Mouse (Mus musculus): Measurements from ENCODE around the gene Hnrnpu. TPM values are rescaled to one million over a fixed set of nuclear protein-coding genes. Genes with fewer than 3 reads are reported as not detected.

Hnrnpu gene
- total RNA-seq (2018; cell fraction: chromatin; rRNA removed) = 1,000 to 10,000 TPM in 7 of 26 experiments, 100 to 1,000 TPM in 19; 385 to 1,117 (median 874) TPM
- 100 to 1,000 TPM; 206 to 314 (median 259) TPM for total RNA-seq (2018; cell fraction: cytosol; rRNA removed)
- total RNA-seq (2018; cell fraction: nucleus; rRNA removed) = 100 to 1,000 TPM; 322 to 777 (median 453) TPM
- polyA plus RNA-seq (2018) = 232 to 437 TPM (median 252 TPM) in 3 replicates

DNA sequence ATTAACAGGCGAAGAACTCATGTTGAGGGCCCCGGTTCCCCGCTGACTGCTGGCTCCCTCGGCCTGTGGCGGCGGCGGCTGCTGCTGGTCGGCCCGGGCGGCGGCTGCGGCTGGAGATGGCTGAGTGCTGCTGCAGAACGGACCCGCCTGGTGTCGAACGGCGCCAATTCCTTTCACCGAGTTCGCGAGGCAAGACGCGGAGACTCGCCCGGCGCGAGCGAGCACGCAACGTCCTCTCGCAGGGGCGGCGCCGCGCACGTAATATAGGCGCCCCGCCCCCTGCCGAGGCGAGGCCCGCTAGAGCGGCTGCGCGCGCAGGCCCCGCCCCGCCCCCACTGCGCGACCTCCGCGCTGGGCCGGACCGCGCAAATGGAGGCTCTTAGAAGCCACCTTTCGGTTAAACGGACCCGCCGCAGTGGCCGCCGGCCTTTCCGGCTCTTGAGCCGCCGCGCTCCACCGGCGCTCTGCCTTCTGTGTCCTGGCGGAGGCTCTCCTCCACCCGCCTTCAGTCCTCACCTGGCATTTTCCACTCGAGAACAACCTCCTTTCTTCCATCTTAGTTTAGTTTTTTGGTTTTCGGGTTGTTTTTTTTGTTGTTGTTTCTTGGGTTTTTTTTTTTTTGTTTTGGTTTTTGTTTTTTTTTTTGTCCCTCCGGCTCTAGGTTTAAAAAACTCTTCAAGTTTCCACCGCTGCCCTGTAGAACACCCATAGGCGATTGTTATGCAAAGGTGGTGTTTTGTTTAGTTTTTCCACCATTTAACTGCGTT is at the start of gene Hnrnpu:
Hnrnpu (minus strand) TSS at position 247 of the 767 bp plus-strand sequence.
- peaks cover 3% of the 10 kb centered on the region for H3K36me3 ChIP-seq (ENCODE audit: inconsistent target)
- peaks cover 35% of the 10 kb centered on the region for H3K79me2 ChIP-seq (ENCODE audit: inconsistent target)
- under 1% methylated on average over 73 of the region's 73 CpGs for WGBS (ENCODE audit: missing documents)
- peak within 1 kb of the TSS; percentile 50 for H3K4me3 ChIP-seq (ENCODE audit: inconsistent target)
- H3K27ac ChIP-seq = peak within 1 kb of the TSS; percentile 86

DNA sequence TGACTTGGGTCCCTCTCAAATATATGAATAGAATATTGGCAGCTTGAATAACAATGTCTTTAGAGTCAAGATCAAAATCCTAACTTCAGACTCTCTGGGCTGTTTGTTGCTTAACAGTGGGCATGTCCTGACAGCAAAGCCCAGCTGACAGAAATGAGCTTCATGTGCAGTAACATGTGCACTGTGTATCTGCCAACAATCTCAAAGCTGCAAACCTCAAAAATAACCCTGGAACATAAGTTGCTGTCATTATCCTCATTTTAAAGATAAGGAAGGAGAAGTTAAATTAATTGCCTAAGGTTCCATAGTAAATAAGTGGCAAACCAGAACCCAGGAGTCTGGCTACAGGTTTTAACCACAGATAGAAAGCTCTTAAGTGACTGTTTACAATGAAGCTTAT is 44.6 kb upstream of the Hnrnpu start:
- no peak overlapping the region for H3K4me3 ChIP-seq (ENCODE audit: inconsistent target)
- H3K79me2 ChIP-seq (ENCODE audit: inconsistent target) = no peaks in the 10 kb centered on the region
- H3K36me3 ChIP-seq (ENCODE audit: inconsistent target) = no peaks in the 10 kb centered on the region
- H3K27ac ChIP-seq = no peak overlapping the region

DNA sequence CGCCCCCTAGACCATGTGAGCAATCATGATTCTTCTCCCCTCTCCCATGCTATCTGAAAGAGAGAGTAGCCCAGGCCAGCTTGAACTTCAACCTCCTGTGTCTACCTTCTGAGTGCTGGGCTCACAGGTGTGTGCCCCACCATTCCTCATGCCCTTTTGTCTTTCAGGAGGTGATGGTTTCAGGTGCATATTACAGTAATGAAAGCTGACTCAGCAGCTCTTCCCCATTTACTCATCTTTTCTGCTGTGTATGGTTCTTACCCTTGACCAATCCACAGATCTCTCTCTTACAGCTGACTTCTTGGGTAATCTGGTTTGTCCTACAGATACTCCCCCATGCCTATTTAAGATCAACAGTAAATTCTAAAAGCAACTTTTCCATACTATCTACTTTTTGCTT is 41.6 kb upstream of the Hnrnpu start:
- no peaks in the 10 kb centered on the region for H3K36me3 ChIP-seq (ENCODE audit: inconsistent target)
- 100% methylated on average over 1 of the region's 1 CpGs for WGBS (ENCODE audit: missing documents)
- H3K79me2 ChIP-seq (ENCODE audit: inconsistent target) = no peaks in the 10 kb centered on the region
- no peak overlapping the region for H3K4me3 ChIP-seq (ENCODE audit: inconsistent target)
- no peak overlapping the region for H3K27ac ChIP-seq

DNA sequence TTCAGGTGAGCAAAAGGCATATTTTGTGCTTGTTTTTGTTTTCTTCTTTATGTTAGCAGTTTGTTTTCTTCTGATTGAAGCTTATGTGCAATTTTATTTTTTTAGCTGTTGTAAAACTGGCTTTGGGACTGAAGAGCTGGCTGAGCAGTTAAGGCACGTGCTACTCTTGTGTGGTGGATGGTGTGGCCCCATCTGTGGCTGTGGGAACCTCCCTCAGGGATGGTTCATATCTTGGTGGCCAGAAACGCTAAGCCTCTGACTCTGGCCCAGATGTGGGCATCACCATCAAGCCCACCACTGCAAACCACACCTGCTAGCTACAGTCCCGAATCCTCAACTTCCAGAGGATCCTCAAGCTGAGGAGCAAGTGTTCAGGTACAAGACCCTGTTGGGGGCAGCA is 40.5 kb upstream of the Hnrnpu start:
- Histone ChIP-seq H3K79me2 (ENCODE audit: inconsistent target) (no peaks in the 10 kb centered on the region), H3K36me3 (ENCODE audit: inconsistent target) (no peaks in the 10 kb centered on the region), H3K4me3 (ENCODE audit: inconsistent target) (no peak overlapping the region), H3K27ac (no peak overlapping the region)
- WGBS (ENCODE audit: missing documents) = 94% methylated on average over 3 of the region's 3 CpGs

DNA sequence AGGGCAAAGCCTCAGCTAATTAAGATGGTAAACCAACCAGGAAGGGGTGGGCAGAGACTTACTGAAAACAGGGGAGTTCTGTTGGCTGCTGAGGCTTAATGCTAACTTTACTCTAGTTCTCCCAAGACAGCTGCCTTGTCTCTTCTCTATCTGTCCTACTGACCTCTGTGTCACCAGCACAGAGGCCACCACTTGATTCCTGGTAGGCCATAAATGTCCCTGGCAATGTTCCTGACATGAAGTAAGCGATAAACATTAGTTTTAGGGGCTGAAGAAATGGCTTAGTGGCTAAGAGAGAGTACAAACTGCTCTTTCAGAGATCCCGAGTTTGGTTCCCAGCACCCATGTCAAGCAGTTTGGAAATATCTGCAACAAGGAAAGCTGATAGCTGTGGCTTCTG is 39.3 kb upstream of the Hnrnpu start:
- WGBS (ENCODE audit: missing documents) = 100% methylated on average over 2 of the region's 2 CpGs
- Histone ChIP-seq H3K36me3 (ENCODE audit: inconsistent target) (no peaks in the 10 kb centered on the region), H3K27ac (no peak overlapping the region), H3K4me3 (ENCODE audit: inconsistent target) (no peak overlapping the region), H3K79me2 (ENCODE audit: inconsistent target) (no peaks in the 10 kb centered on the region)

DNA sequence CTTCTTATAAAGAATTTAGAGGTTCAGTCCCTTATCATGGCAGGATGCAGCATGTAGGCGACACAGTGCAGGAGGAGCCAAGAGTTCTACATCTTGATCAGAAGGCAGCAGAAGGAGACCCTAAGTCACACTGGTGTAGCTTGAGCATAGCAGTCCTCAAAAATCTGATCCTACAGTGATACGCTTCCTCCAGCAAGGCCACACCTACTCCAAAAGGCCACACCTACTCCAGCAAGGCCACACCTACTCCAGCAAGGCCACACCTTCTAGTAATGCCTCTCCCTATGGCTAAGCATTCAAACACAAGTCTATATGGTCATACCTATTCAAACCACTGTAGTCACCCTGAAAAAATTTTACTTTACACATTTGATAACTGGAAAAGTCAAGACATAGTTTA is 38.5 kb upstream of the Hnrnpu start:
- Histone ChIP-seq H3K79me2 (ENCODE audit: inconsistent target) (no peaks in the 10 kb centered on the region), H3K27ac (no peak overlapping the region), H3K4me3 (ENCODE audit: inconsistent target) (no peak overlapping the region), H3K36me3 (ENCODE audit: inconsistent target) (no peaks in the 10 kb centered on the region)
- WGBS (ENCODE audit: missing documents) = 100% methylated on average over 2 of the region's 2 CpGs

DNA sequence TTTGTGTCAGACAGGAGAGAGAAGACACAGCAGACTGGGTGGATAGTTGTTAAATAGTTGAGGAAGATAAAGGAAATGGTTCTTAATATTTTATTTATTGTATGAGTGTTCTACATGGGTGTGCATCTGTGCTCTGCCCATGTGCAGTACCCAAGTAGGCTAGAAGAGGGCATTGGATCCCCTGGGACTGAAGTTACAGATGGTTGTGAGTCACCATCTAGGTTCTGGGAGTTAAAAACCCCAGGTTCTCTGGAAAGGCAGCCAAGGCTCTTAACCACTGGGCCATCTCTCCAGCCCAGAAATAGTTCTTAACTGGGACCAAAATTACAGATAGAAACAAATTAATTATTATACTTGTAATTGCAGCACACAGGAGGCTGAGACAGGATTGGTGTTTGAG is 37.8 kb upstream of the Hnrnpu start:
- H3K27ac ChIP-seq = no peak overlapping the region
- H3K4me3 ChIP-seq (ENCODE audit: inconsistent target) = no peak overlapping the region
- no peaks in the 10 kb centered on the region for H3K79me2 ChIP-seq (ENCODE audit: inconsistent target)
- H3K36me3 ChIP-seq (ENCODE audit: inconsistent target) = no peaks in the 10 kb centered on the region

DNA sequence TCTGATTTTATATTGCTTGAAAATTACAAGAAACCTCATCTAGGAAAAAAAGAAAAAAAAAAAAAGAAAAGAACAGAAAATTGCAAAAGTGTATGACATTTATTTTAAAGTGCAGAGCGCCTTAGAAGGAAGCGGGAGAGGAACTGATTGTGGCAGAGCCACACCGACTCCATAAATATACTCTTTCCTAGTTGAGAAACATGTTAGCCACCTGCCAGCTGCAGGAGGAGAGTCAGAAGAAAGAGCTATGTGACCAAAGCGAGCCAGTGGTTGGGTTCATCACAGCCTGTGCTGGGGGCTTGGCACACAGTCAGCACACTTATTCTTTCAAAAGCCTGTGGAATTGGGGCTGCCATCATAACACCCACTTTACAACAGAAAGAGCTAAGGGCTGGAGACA is 35.1 kb upstream of the Hnrnpu start:
- H3K27ac ChIP-seq = no peak overlapping the region
- H3K79me2 ChIP-seq (ENCODE audit: inconsistent target) = no peaks in the 10 kb centered on the region
- 32% methylated on average over 4 of the region's 4 CpGs for WGBS (ENCODE audit: missing documents)
- H3K36me3 ChIP-seq (ENCODE audit: inconsistent target) = no peaks in the 10 kb centered on the region
- no peak overlapping the region for H3K4me3 ChIP-seq (ENCODE audit: inconsistent target)

DNA sequence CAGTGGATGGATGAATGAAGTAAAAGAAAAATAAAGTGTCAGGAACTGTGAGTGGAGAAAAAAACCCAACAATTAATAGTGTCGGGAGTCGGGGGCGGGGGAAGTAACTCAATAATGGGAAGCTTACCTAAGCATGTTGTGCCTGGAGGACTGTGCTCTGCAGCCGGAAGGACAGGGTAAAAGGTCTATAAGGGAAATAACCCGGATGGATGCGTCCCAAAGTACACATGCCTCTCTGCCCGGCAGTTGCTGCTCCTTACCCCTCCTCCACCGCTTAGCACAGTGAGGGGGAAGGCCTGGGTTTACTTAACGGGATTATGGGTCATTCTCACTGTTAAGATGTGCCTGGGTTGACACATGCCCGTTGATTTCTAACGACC is 31.7 kb upstream of the Hnrnpu start:
- H3K4me3 ChIP-seq (ENCODE audit: inconsistent target) = peak overlapping the region; percentile 53
- H3K79me2 ChIP-seq (ENCODE audit: inconsistent target) = no peaks in the 10 kb centered on the region
- no peaks in the 10 kb centered on the region for H3K36me3 ChIP-seq (ENCODE audit: inconsistent target)
- peak overlapping the region; percentile 83 for H3K27ac ChIP-seq
- 2% methylated on average over 11 of the region's 11 CpGs for WGBS (ENCODE audit: missing documents)

DNA sequence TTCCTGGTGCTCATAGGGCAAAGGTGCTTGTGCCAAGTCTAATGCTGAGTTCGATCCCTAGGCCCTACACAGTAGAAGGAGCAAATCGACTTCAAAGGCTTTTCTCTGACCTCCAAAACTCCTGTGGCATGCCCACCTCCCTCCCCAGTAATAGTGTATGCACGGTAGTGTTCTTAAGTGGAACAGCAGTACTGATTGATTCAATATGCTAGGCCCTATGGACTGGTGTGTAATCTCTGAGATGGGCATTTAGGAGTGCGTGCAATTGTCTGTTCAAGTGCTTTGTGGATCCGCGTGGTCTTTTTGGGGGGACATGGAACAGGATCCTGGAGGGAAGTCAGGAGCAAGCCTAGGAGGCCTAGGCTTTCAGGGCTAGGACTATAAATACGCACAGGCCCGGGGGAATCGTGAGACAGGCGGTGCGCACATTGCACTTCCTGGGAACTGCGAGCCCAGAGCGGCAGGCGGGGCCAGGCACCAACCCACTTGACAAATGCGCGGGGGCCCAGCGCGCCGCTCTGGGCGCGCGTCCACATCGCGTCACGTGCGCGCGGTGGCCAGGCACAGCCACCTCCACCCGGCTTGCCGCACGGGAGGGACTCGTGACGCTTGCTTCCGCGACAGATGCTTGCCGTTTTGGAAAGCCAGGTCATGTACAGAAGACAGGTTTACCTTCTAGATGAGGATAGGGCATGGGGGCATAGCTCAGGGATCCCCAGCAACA is 31.1 kb upstream of the Hnrnpu start:
- 7% methylated on average over 36 of the region's 36 CpGs for WGBS (ENCODE audit: missing documents)
- peak overlapping the region; percentile 83 for H3K27ac ChIP-seq
- H3K79me2 ChIP-seq (ENCODE audit: inconsistent target) = no peaks in the 10 kb centered on the region
- H3K36me3 ChIP-seq (ENCODE audit: inconsistent target) = no peaks in the 10 kb centered on the region
- peak overlapping the region; percentile 53 for H3K4me3 ChIP-seq (ENCODE audit: inconsistent target)

DNA sequence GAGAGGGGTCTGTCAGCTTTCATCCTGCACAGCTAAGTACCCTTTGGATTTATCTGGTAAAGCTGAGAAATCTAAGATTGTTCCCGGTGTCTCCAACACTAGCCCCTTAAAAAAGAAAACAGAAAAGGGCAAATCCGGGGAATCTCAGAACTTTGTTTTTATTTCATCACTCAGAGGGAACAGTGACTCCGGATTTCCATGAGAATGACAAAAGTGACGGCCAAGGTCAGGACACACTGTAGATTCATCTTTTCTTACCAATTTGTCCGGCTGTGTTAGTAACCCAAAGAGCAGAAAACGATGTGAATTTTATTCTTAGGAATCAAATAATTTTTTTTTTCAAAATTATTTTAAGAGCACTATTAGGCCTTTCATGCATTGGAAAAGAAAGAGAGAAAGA is 30.5 kb upstream of the Hnrnpu start:
- Histone ChIP-seq H3K36me3 (ENCODE audit: inconsistent target) (no peaks in the 10 kb centered on the region), H3K27ac (peak overlapping the region; percentile 83), H3K4me3 (ENCODE audit: inconsistent target) (no peak overlapping the region), H3K79me2 (ENCODE audit: inconsistent target) (no peaks in the 10 kb centered on the region)
- WGBS (ENCODE audit: missing documents) = 99% methylated on average over 6 of the region's 6 CpGs

DNA sequence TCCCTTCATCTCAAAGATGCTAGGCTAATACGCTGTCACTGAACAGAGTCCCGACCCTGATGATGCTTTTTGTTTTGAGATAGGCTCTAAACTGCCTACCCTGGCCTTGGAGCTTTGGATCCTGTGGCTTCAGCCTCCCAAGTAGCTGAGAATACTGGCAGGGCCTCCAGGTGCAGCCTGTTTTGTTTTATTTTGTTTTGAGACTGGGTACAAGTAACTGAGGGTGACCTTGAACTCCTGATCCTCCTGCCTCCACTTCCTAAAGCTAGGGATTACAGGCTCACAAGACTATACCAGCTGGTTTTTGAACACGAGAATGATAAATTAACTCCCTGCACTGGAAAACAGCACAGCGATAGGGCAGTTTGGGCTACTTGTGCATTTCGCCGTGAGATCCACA is 27.6 kb upstream of the Hnrnpu start:
- no peak overlapping the region for H3K4me3 ChIP-seq (ENCODE audit: inconsistent target)
- no peak overlapping the region for H3K27ac ChIP-seq
- 89% methylated on average over 6 of the region's 6 CpGs for WGBS (ENCODE audit: missing documents)
- no peaks in the 10 kb centered on the region for H3K36me3 ChIP-seq (ENCODE audit: inconsistent target)
- no peaks in the 10 kb centered on the region for H3K79me2 ChIP-seq (ENCODE audit: inconsistent target)

DNA sequence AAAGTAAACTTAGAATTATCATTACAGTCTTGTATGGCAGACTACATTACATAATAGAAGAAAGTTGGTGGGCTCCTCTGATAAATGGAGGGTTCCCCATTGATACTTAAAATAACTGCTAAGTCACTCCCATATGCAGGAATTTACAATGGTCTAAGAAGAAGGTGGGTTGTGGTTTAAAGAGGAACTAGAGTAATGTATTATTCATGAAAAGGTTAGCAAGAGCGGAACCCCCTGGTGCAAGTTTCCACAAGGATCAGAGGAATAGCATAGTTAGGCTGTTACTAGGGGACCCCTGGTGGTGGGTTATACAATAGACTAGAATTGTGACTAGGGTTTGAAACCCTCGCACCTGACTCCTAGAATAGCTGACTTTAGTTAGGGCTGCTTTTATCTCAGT is 23.1 kb upstream of the Hnrnpu start:
- Histone ChIP-seq H3K36me3 (ENCODE audit: inconsistent target) (no peaks in the 10 kb centered on the region), H3K27ac (no peak overlapping the region), H3K4me3 (ENCODE audit: inconsistent target) (no peak overlapping the region), H3K79me2 (ENCODE audit: inconsistent target) (no peaks in the 10 kb centered on the region)
- 68% methylated on average over 2 of the region's 2 CpGs for WGBS (ENCODE audit: missing documents)

DNA sequence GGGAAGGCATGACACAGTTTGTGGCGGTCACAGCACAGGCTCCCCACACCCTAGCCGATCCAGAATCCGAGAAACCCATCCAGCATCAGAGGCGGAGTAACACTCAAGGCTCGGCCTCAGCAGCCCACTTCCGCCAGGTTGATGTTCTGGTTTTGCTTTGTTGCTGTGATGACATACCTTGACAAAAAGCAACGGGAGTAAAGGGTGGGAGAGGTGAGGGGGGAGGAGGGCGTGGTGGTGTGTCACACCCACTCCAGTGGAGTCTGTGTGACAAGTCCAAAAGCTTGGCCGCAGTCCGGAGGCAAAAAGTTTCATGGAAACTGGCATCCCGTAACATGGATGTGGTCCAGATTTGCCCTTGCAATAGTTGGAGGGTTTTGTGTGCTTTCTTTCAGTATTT is 22.7 kb upstream of the Hnrnpu start:
- H3K79me2 ChIP-seq (ENCODE audit: inconsistent target) = no peaks in the 10 kb centered on the region
- H3K27ac ChIP-seq = no peak overlapping the region
- no peak overlapping the region for H3K4me3 ChIP-seq (ENCODE audit: inconsistent target)
- no peaks in the 10 kb centered on the region for H3K36me3 ChIP-seq (ENCODE audit: inconsistent target)
- 92% methylated on average over 11 of the region's 11 CpGs for WGBS (ENCODE audit: missing documents)

All from macrophage (primary cell).